Mouse (Mus musculus): ENCODE measurements at regions not wholly inside any gene's neighbourhood (a gene's known extent, or its start where the extent isn't known, plus 50 kb on each side); places are given as distances from the start of the nearest gene placed in this dataset.
A peak's percentile ranks its signal among the peaks of the same experiment; 100 is the strongest.

DNA sequence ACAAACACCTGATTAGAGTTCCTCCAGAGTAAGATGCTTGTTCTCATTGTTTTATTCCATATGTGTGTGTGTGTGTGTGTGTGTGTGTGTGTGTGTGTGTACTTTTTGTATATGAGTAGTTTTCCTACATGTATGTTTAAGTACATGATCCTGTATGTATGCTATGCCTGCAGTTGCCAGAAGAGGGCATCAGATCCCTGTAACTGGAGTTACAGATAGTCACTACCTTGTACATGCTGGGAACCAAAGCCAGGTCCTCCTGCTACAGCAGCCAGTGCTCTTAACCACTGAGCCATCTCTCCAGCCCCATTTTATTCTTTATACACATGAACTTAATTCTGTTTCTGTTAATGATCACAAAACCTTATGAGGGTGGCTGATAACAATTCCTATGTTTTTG is 127.8 kb downstream of the Anxa2 start:
- ATAC-seq (ENCODE audit: insufficient number of reproducible peaks, low FRiP score, low TSS enrichment, low read depth) (no peak), DNase-seq (ENCODE audit: low spot score) (peak; percentile 30)
- Histone ChIP-seq H3K9ac (ENCODE audit: low read length) (no peak overlapping the region), H3K4me3 (ENCODE audit: low read depth, low read length) (no peak overlapping the region), H3K27me3 (ENCODE audit: control insufficient read depth, insufficient read depth, low read length) (no peaks in the 10 kb centered on the region), H3K4me2 (ENCODE audit: low read depth, severe bottlenecking) (no peak overlapping the region), H3K36me3 (ENCODE audit: control insufficient read depth, insufficient read depth, low read length) (no peaks in the 10 kb centered on the region), H3K4me1 (ENCODE audit: control insufficient read depth, insufficient read depth, low read length) (no peaks in the 10 kb centered on the region), H3K27ac (replicated peaks; ENCODE audit: low read depth, low read length) (no peak overlapping the region), H3K9me3 (ENCODE audit: control insufficient read depth, low read length) (no peaks in the 10 kb centered on the region)

DNA sequence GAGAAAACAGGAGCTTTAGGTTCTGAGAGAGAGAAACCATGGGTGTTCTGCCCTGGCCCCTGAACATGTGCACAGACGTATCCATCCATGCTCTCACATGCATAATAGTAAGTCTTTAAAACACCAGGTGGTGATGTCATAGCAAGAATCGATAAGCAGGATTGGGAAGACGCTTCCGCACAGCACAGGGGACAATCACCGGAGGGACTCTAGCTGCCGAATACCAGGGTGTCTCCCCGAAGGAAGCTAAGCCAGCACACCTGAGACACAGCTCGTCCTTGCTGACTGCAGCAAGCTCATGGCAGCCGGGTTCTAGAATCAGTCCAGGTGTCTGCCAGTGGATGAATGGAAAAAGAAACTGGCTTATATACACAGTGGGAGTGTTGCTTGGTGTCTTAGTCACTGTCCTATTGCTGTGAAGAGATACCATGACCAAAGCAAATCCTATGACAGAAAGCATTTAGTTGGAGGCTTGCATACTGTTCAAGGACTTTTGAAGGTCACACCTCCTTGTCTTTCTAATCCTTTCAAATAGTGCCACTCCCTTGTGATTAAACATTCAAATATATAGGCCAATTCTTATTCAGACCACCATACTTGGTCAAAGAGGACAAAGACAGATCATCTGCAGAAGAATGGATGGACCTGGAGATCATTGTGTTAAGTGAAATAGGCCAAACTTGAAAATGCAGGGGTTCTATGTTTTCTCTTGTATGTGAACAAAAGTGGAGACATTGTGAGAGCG is 124.4 kb downstream of the Anxa2 start:
- Histone ChIP-seq H3K4me1 (ENCODE audit: control insufficient read depth, insufficient read depth, low read length) (no peaks in the 10 kb centered on the region), H3K27ac (replicated peaks; ENCODE audit: low read depth, low read length) (no peak overlapping the region), H3K4me3 (ENCODE audit: low read depth, low read length) (no peak overlapping the region), H3K9ac (ENCODE audit: low read length) (no peak overlapping the region), H3K36me3 (ENCODE audit: control insufficient read depth, insufficient read depth, low read length) (no peaks in the 10 kb centered on the region), H3K27me3 (ENCODE audit: control insufficient read depth, insufficient read depth, low read length) (no peaks in the 10 kb centered on the region), H3K9me3 (ENCODE audit: control insufficient read depth, low read length) (no peaks in the 10 kb centered on the region), H3K4me2 (ENCODE audit: low read depth, severe bottlenecking) (no peak overlapping the region)
- WGBS = 94% methylated on average over 10 of the region's 10 CpGs
- no peak for ATAC-seq (ENCODE audit: insufficient number of reproducible peaks, low FRiP score, low TSS enrichment, low read depth)
- no peak for DNase-seq (ENCODE audit: low spot score)

DNA sequence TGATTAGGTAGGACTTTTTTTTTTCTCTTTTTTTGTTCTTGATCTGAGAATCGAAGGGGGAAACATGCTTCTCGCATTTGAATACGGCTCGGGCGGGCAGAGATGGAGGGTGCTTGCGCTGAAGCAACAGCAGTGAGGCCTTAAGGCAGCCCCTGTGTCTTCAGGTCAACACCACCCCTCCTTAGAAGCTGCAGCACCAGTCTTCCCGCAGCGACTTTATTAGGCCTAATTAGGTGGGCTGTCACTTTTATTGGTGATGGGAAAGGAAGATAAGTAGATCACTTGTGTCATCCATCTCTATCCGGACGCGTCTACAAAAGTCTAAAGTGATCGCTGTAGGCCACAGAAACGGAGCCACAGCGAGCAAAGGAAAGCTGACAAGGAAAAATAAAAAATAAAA is 122.0 kb downstream of the Anxa2 start:
- Histone ChIP-seq H3K36me3 (ENCODE audit: control insufficient read depth, insufficient read depth, low read length) (no peaks in the 10 kb centered on the region), H3K4me1 (ENCODE audit: control insufficient read depth, insufficient read depth, low read length) (no peaks in the 10 kb centered on the region), H3K27me3 (ENCODE audit: control insufficient read depth, insufficient read depth, low read length) (no peaks in the 10 kb centered on the region), H3K4me2 (ENCODE audit: low read depth, severe bottlenecking) (no peak overlapping the region), H3K9me3 (ENCODE audit: control insufficient read depth, low read length) (no peaks in the 10 kb centered on the region), H3K4me3 (ENCODE audit: low read depth, low read length) (no peak overlapping the region), H3K9ac (ENCODE audit: low read length) (no peak overlapping the region), H3K27ac (replicated peaks; ENCODE audit: low read depth, low read length) (no peak overlapping the region)
- ATAC-seq (ENCODE audit: insufficient number of reproducible peaks, low FRiP score, low TSS enrichment, low read depth) (no peak), DNase-seq (ENCODE audit: low spot score) (no peak)
- WGBS = 10% methylated on average over 14 of the region's 14 CpGs

DNA sequence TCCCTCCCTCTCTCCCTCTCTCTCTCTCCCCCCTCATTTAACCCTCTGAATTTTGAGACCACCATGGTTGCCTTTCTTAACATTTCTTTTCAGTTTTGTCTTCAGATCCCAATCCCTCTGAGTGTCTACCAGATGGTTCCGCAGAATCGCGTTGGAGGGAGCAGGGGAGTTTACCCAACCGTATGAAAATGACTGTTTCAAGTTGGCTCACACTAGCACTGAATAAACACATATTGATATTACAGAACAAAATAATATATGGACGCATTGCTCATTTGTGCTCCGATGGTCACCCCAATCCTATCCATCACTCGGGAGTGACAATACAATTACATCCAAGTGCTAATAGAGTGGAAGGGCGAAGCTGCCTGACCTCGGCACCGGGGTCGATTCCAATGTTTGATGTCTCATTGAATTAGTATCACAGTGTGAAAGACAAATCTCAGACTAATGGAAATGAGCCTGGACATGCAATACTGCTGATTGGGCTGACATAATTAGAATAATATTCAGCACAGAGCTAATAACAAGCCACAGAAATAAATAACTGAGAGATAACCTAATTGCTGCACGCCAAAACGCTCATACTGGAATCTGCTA is 115.3 kb downstream of the Anxa2 start:
- Histone ChIP-seq H3K4me2 (ENCODE audit: low read depth, severe bottlenecking) (no peak overlapping the region), H3K36me3 (ENCODE audit: control insufficient read depth, insufficient read depth, low read length) (no peaks in the 10 kb centered on the region), H3K27ac (replicated peaks; ENCODE audit: low read depth, low read length) (no peak overlapping the region), H3K9me3 (ENCODE audit: control insufficient read depth, low read length) (no peaks in the 10 kb centered on the region), H3K9ac (ENCODE audit: low read length) (no peak overlapping the region), H3K27me3 (ENCODE audit: control insufficient read depth, insufficient read depth, low read length) (no peaks in the 10 kb centered on the region), H3K4me3 (ENCODE audit: low read depth, low read length) (no peak overlapping the region), H3K4me1 (ENCODE audit: control insufficient read depth, insufficient read depth, low read length) (no peaks in the 10 kb centered on the region)
- DNase-seq (ENCODE audit: low spot score) = no peak
- 73% methylated on average over 13 of the region's 13 CpGs for WGBS
- ATAC-seq (ENCODE audit: insufficient number of reproducible peaks, low FRiP score, low TSS enrichment, low read depth) = no peak

GRCm38 (mm10) chr9:69568222-69568621 is 114.8 kb downstream of the Anxa2 start:
- no peaks in the 10 kb centered on the region for H3K36me3 ChIP-seq (ENCODE audit: control insufficient read depth, insufficient read depth, low read length)
- no peaks in the 10 kb centered on the region for H3K4me1 ChIP-seq (ENCODE audit: control insufficient read depth, insufficient read depth, low read length)
- ATAC-seq (ENCODE audit: insufficient number of reproducible peaks, low FRiP score, low TSS enrichment, low read depth) (no peak), DNase-seq (ENCODE audit: low spot score) (no peak)
- H3K9me3 ChIP-seq (ENCODE audit: control insufficient read depth, low read length) = no peaks in the 10 kb centered on the region
- no peak overlapping the region for H3K27ac ChIP-seq (replicated peaks; ENCODE audit: low read depth, low read length)
- 86% methylated on average over 3 of the region's 3 CpGs for WGBS
- H3K4me2 ChIP-seq (ENCODE audit: low read depth, severe bottlenecking) = no peak overlapping the region
- H3K4me3 ChIP-seq (ENCODE audit: low read depth, low read length) = no peak overlapping the region
- no peaks in the 10 kb centered on the region for H3K27me3 ChIP-seq (ENCODE audit: control insufficient read depth, insufficient read depth, low read length)
- H3K9ac ChIP-seq (ENCODE audit: low read length) = no peak overlapping the region

DNA sequence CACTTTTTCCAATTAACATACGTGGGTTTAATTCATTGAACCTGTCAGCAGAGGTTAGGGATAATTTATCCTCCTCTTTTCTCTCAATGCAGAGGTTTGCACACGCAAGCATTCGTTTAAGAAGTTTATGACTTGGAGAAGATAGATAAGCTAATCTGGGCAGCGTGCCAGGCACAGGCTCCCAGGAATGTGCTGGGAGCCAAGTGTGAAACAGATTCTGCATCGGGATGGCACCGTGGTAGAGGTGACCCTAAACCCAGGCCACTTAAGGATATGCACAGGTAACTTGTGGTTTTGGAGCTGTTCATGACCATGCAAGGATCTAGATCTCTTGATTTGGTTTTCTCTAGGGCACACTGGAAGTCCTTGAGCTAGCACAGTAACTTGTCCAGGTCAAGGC is 113.6 kb downstream of the Anxa2 start:
- no peak for DNase-seq (ENCODE audit: low spot score)

DNA sequence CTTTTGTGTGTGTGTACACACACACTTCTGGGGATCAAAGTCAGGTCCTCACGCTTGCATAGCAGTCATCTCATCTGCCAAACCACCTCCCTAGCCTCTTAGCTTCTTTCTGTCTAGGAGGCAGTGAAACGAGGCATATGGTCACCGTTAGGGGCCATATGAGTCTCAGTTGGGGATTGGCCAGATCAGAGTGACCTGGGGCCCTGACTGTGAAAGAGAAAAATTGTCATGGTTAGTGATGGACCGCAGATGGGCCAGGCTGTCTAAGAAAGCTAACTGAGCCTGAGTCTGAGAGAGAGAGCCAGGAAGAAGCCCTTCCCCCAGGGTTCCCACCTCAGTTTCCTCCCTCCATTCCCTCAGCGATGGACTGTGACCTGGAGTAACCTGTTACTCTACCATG is 89.8 kb downstream of the Anxa2 start:
- H3K9me3 ChIP-seq (ENCODE audit: control insufficient read depth, low read length) = no peaks in the 10 kb centered on the region
- H3K36me3 ChIP-seq (ENCODE audit: control insufficient read depth, insufficient read depth, low read length) = no peaks in the 10 kb centered on the region
- no peaks in the 10 kb centered on the region for H3K27me3 ChIP-seq (ENCODE audit: control insufficient read depth, insufficient read depth, low read length)
- H3K27ac ChIP-seq (replicated peaks; ENCODE audit: low read depth, low read length) = no peak overlapping the region
- DNase-seq (ENCODE audit: low spot score) = no peak
- no peak for ATAC-seq (ENCODE audit: insufficient number of reproducible peaks, low FRiP score, low TSS enrichment, low read depth)
- H3K4me1 ChIP-seq (ENCODE audit: control insufficient read depth, insufficient read depth, low read length) = no peaks in the 10 kb centered on the region
- WGBS = 48% methylated on average over 5 of the region's 5 CpGs
- no peak overlapping the region for H3K4me2 ChIP-seq (ENCODE audit: low read depth, severe bottlenecking)
- no peak overlapping the region for H3K4me3 ChIP-seq (ENCODE audit: low read depth, low read length)
- no peak overlapping the region for H3K9ac ChIP-seq (ENCODE audit: low read length)

More for the DNA sequence above, 113.6 kb downstream of the Anxa2 start:
- WGBS = 83% methylated on average over 6 of the region's 6 CpGs
- H3K9ac ChIP-seq (ENCODE audit: low read length) = no peak overlapping the region
- no peak overlapping the region for H3K27ac ChIP-seq (replicated peaks; ENCODE audit: low read depth, low read length)
- H3K4me3 ChIP-seq (ENCODE audit: low read depth, low read length) = no peak overlapping the region
- no peaks in the 10 kb centered on the region for H3K9me3 ChIP-seq (ENCODE audit: control insufficient read depth, low read length)
- H3K27me3 ChIP-seq (ENCODE audit: control insufficient read depth, insufficient read depth, low read length) = no peaks in the 10 kb centered on the region
- H3K4me1 ChIP-seq (ENCODE audit: control insufficient read depth, insufficient read depth, low read length) = no peaks in the 10 kb centered on the region
- H3K36me3 ChIP-seq (ENCODE audit: control insufficient read depth, insufficient read depth, low read length) = no peaks in the 10 kb centered on the region
- no peak overlapping the region for H3K4me2 ChIP-seq (ENCODE audit: low read depth, severe bottlenecking)
- no peak for ATAC-seq (ENCODE audit: insufficient number of reproducible peaks, low FRiP score, low TSS enrichment, low read depth)
